Mouse (Mus musculus) embryonic facial prominence, embryonic 11.5 days (tissue): ENCODE measurements around the gene Epha7. TPM values are rescaled to one million over a fixed set of nuclear protein-coding genes. Genes with fewer than 3 reads are reported as not detected.

Source experiments
- ATAC-seq: fragments of 200-750 bp; cut with Nextera tagmentation; replicated peaks from 2 replicates; pipeline ENCODE4 v1.8.0; 2017; ENCODE audit warnings: low read depth; ENCODE audit not compliant: insufficient number of reproducible peaks, low FRiP score, low TSS enrichment
- DNase-seq: peaks from one replicate; pipeline ENCODE4 v3.0.0-alpha.2; 2015; ENCODE audit warnings: low spot score
- H3K27ac ChIP-seq: fragments of 300-500 bp; sonication (generic); replicated peaks from 2 replicates; pipeline ENCODE4 v1.5.1; 2014; ENCODE audit warnings: mild to moderate bottlenecking, low read depth, low read length, control low read depth
- H3K27me3 ChIP-seq: fragments of 300-500 bp; sonication (generic); 2 replicates; pipeline ENCODE4 v1.6.1; 2014; ENCODE audit warnings: mild to moderate bottlenecking, low read length, moderate library complexity, mixed read lengths; ENCODE audit not compliant: control insufficient read depth, insufficient read depth
- H3K36me3 ChIP-seq: fragments of 300-500 bp; sonication (generic); replicated peaks from 2 replicates; pipeline ENCODE4 v1.6.1; 2014; ENCODE audit warnings: low read depth, mild to moderate bottlenecking, low read length, moderate library complexity, mixed read lengths; ENCODE audit not compliant: control insufficient read depth, insufficient read depth
- H3K4me1 ChIP-seq: fragments of 300-500 bp; sonication (generic); 2 replicates; pipeline ENCODE4 v1.6.1; 2014; ENCODE audit warnings: low read length, mixed read lengths; ENCODE audit not compliant: control insufficient read depth, insufficient read depth
- H3K4me2 ChIP-seq: fragments of 300-500 bp; sonication (generic); 2 replicates; pipeline ENCODE4 v1.6.1; 2014; ENCODE audit warnings: low read depth, mild to moderate bottlenecking, control low read depth, low read length, moderate library complexity
- H3K4me3 ChIP-seq: fragments of 300-500 bp; sonication (generic); 2 replicates; pipeline ENCODE4 v1.5.1; 2014; ENCODE audit warnings: low read depth, low read length, control low read depth
- H3K9ac ChIP-seq: fragments of 300-500 bp; sonication (generic); replicated peaks from 2 replicates; pipeline ENCODE4 v1.6.1; 2014; ENCODE audit warnings: mild to moderate bottlenecking, control low read depth, low read length
- H3K9me3 ChIP-seq: fragments of 300-500 bp; sonication (generic); replicated peaks from 2 replicates; pipeline ENCODE4 v1.6.1; 2016; ENCODE audit warnings: mild to moderate bottlenecking, low read length, inconsistent platforms, mixed read lengths; ENCODE audit not compliant: control insufficient read depth
- WGBS: fragments of 180-500 bp; shearing (Covaris S2); extraction: QIAGEN DNeasy Blood & Tissue Kit; methylation state at CpG from one replicate; pipeline ENCODE4 v1.1.7; 2014; 5-methylcytosine and 5-hydroxymethylcytosine counted together
- polyA plus RNA-seq: library from polyadenylated mRNA; unstranded; fragments of >200 nt; fragmentation: Nextera tagmentation; extraction: Ambion mirVana; gene quantifications from 2 replicates; pipeline ENCODE4 v1.2.1, GENCODE M21; 2014

The Epha7 gene
- polyA plus RNA-seq, 1 experiment from 2014 or later, result 56.6 TPM

DNA sequence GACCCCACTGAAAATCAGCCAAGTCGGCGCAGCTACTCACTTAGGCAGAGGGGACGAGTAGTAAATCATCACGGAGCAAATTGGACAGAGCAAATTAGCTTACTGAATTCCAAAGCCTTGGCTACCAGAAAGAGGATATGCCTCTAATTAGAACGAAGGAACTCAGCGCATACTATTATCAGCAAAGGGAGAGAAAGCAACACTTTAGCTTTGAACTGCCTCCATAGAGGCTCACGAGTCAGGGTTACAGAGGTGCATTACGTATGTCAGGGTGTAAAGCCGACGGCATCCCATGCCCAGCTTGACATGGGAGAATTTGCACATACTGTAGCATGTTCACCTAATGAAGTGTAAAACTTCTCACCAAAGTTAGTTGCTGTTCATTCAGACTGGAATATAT, 121.9 kb downstream of the Epha7 start:
- Histone ChIP-seq H3K27me3 (no peaks in the 10 kb centered on the region), H3K27ac (no peak overlapping the region), H3K4me1 (no peaks in the 10 kb centered on the region), H3K4me3 (no peak overlapping the region), H3K9me3 (no peaks in the 10 kb centered on the region), H3K36me3 (no peaks in the 10 kb centered on the region), H3K9ac (no peak overlapping the region), H3K4me2 (no peak overlapping the region)
- DNase-seq (no peak), ATAC-seq (no peak)
- WGBS, result 63% methylated on average over 10 of the region's 10 CpGs

DNA sequence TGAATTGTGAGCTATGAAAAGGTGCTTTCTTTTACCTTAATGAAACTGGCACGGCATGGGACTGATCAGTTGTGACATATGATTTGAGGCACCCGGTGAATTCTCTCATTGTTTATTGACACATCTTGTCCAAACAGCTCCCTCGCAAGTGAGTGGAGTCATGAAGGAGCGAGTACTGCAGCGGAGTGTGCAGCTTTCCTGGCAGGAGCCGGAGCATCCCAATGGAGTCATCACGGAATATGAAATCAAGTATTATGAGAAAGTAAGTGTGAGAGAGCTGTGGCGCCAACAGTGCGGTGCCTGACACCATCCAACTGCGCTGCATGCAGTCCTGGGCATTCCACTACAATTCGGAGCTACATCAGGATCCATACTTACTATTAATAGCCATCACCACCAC, 122.6 kb downstream of the Epha7 start:
- H3K4me3 ChIP-seq, result no peak overlapping the region
- WGBS, result 77% methylated on average over 11 of the region's 11 CpGs
- DNase-seq (no peak), ATAC-seq (no peak)
- H3K9ac ChIP-seq, result no peak overlapping the region
- no peaks in the 10 kb centered on the region for H3K9me3 ChIP-seq
- H3K36me3 ChIP-seq, result no peaks in the 10 kb centered on the region
- H3K4me1 ChIP-seq, result no peaks in the 10 kb centered on the region
- H3K27me3 ChIP-seq, result no peaks in the 10 kb centered on the region
- H3K27ac ChIP-seq, result no peak overlapping the region
- H3K4me2 ChIP-seq, result no peak overlapping the region

DNA sequence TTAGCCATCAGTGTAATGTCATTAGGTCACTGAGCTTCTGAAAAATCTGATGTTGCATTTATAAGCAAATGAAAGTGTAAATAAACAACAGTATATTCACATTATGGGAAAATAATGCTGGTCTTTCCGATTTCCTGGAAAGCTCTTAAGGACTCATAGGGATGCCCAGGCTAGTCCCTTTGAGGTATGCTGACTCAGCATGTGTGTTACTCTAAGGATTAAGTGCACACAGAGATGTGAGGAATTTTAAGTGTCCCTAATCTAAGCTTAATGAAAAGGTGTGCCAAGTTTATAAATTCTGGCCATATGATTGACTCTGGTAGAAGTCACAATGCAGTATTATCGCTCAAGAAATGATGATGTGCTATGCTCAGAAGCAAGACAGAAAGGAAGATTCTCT, 127.8 kb downstream of the Epha7 start:
- H3K36me3 ChIP-seq, result no peaks in the 10 kb centered on the region
- H3K9me3 ChIP-seq, result no peaks in the 10 kb centered on the region
- 95% methylated on average over 2 of the region's 2 CpGs for WGBS
- DNase-seq, result no peak
- no peak for ATAC-seq
- no peak overlapping the region for H3K27ac ChIP-seq
- H3K4me2 ChIP-seq, result no peak overlapping the region
- no peaks in the 10 kb centered on the region for H3K27me3 ChIP-seq
- H3K9ac ChIP-seq, result no peak overlapping the region
- H3K4me1 ChIP-seq, result no peaks in the 10 kb centered on the region
- no peak overlapping the region for H3K4me3 ChIP-seq

DNA sequence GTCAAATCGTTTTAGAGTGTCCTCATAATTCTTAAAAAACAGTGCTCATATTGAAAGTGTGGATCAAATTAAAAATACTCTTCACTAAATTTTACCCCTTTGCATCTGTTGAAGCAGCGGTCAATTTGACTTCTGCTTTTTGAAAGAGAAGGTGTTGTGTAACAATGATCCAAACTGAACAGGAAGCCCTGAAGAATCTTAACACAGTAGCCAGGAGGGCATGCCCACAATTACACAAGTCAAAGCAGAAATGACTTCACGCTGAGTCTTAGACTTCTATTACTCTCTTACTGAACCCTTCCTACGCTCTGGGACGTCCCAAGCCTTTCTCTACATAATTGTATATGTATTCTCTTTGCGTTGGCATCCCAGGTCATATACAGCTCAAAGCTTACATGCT, 131.3 kb downstream of the Epha7 start:
- Histone ChIP-seq H3K9me3 (no peaks in the 10 kb centered on the region), H3K4me2 (no peak overlapping the region), H3K36me3 (no peaks in the 10 kb centered on the region), H3K4me3 (no peak overlapping the region), H3K4me1 (no peaks in the 10 kb centered on the region), H3K9ac (no peak overlapping the region), H3K27ac (no peak overlapping the region), H3K27me3 (no peaks in the 10 kb centered on the region)
- ATAC-seq, result no peak
- DNase-seq, result no peak
- 88% methylated on average over 6 of the region's 6 CpGs for WGBS

DNA sequence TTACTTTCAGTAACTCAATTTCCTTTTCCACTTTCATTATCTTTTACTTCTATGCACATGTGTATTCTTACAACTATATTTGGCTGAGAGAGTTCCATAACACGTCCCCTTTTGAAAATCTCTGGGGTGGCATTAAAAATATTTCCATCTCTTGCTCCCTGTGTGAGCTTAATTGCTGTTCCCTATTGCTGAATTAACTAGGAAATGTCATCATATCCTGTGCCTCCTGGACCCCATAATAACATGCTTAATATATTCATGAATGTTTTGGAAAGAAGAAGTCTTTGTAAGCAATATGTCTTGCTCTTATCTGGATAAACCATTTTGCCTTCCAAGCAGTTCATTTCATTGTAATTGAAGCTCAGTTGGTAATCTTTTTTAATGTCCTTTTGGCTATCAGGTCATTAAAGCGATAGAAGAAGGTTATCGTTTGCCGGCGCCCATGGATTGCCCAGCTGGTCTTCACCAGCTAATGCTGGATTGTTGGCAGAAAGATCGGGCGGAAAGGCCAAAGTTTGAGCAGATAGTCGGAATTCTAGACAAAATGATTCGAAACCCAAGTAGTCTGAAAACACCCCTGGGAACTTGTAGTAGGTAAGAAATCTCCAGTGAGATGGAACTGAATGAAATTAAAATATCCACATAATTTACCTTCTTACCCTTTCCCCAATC, 148.1 kb downstream of the Epha7 start:
- H3K9ac ChIP-seq, result no peak overlapping the region
- H3K4me3 ChIP-seq, result no peak overlapping the region
- H3K4me2 ChIP-seq, result no peak overlapping the region
- H3K9me3 ChIP-seq, result no peaks in the 10 kb centered on the region
- 87% methylated on average over 9 of the region's 9 CpGs for WGBS
- no peaks in the 10 kb centered on the region for H3K36me3 ChIP-seq
- H3K27me3 ChIP-seq, result no peaks in the 10 kb centered on the region
- DNase-seq, result no peak
- no peak overlapping the region for H3K27ac ChIP-seq
- no peak for ATAC-seq
- H3K4me1 ChIP-seq, result no peaks in the 10 kb centered on the region

DNA sequence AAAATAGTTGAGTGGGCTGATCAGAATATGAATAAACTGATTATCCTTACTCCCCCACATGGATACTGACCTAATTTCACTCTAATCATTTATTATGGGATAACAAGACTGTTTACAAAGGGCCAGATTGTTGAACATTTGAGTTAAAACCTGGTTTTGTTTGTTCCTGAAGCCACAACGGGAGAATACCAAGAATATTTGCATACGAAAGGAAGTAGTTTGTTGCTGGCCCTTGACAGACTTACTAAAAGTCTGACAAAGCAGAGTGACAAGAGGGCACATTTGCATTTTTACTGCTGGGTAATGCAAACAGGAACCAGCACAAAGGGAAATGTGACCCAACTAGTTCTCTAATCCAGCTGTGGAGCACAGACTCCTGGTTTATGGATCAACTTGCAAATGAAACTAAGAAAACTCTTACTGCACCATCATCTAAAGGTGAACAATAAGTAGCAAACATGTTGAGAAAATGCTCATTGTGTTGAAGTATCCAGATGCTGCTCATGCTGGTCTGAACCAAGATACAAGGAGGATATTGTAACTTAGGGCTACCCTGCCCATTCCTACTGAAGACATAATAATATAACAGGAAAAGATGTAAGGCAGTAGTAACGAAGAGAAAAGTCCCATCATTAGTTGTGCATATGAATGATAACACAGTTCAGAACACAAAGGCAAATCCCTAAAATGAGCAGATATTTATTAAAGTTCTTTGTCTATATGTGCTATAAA, 154.8 kb downstream of the Epha7 start:
- Histone ChIP-seq H3K27ac (no peak overlapping the region), H3K4me3 (no peak overlapping the region), H3K27me3 (no peaks in the 10 kb centered on the region), H3K9ac (no peak overlapping the region), H3K4me1 (no peaks in the 10 kb centered on the region), H3K4me2 (no peak overlapping the region), H3K36me3 (no peaks in the 10 kb centered on the region), H3K9me3 (no peaks in the 10 kb centered on the region)
- 53% methylated on average over 3 of the region's 3 CpGs for WGBS
- ATAC-seq, result no peak
- DNase-seq, result peak; percentile 12

DNA sequence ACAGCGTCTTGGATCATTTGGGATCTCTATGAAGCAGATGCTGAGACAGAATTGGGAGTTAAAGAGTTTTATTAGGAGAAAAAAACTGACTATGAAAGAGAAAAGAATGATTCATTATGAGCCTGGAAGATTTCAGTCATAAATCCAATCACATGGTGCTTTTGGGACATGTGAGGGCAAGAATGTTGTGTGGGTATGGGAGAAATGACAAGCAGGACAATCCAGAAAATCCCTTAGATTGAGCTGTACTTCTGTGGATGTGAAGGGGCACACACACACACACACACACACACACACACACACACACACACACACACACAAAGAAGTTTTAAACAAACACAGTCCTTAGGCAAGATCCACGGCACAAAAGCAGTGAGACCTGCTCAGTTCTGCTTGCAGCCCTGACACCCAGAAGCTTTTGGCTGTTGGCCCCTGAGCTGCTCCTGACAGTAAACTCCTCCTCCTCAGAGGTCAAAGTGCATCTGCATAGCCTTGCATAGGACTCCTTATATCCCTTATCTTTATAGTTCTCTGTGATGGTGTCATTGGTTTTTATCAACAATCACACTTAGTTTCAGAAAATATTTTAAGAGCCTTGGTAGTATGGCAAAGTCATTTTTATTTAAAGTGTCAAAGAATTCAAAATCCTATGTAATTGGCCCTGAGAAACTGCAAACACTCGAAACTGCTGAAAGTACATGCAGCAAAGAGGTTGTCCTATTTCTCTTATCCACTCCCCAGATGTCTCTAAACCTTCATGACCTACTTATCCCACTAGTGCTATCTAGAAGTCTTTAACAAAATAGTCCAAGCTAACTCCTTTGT, 185.7 kb downstream of the Epha7 start:
- no peaks in the 10 kb centered on the region for H3K9me3 ChIP-seq
- H3K4me1 ChIP-seq, result no peaks in the 10 kb centered on the region
- H3K4me3 ChIP-seq, result no peak overlapping the region
- H3K9ac ChIP-seq, result no peak overlapping the region
- DNase-seq, result no peak
- no peaks in the 10 kb centered on the region for H3K27me3 ChIP-seq
- no peak for ATAC-seq
- H3K4me2 ChIP-seq, result no peak overlapping the region
- no peaks in the 10 kb centered on the region for H3K36me3 ChIP-seq
- H3K27ac ChIP-seq, result no peak overlapping the region
- WGBS, result 67% methylated on average over 3 of the region's 3 CpGs

DNA sequence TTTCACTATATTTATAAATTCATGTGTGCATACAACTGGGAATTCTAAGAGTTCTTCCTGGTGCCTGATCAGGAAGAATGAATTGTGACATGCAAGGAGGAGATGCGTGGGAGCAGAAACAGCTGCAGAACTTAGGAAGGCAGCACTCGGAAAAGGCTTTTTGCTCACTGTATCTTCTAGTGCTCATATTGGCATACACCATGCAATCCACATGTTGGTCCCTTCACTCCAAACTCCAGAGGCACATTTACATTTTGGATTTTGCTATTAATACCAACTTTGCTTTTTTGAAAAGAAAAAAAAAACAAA, 186.3 kb downstream of the Epha7 start:
- Histone ChIP-seq H3K36me3 (no peaks in the 10 kb centered on the region), H3K9ac (no peak overlapping the region), H3K27ac (no peak overlapping the region), H3K4me3 (no peak overlapping the region), H3K9me3 (no peaks in the 10 kb centered on the region), H3K4me2 (no peak overlapping the region), H3K27me3 (no peaks in the 10 kb centered on the region), H3K4me1 (no peaks in the 10 kb centered on the region)
- ATAC-seq (no peak), DNase-seq (no peak)
- WGBS, result 69% methylated on average over 2 of the region's 2 CpGs
